Mouse (Mus musculus): ENCODE measurements at regions not wholly inside any gene's neighbourhood (a gene's known extent, or its start where the extent isn't known, plus 50 kb on each side); places are given as distances from the start of the nearest gene placed in this dataset.

DNA sequence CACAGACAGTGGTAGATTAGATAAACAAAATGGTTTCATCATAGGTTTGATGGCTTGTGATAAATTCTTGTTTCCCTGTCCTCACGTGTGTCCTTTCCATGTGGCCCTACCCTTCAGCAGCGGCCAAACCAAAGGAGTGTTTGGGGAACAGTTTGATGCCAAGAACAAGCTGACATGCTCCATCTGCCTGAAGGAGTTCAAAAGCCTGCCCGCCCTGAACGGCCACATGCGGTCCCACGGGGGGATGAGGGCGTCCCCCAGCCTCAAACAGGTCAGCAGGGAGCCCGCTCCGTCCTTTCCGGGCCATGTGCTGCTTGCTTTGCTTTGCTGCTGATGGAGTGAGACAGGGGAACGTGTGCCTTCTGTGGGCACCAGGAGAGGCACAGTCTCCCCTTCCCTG is 51.0 kb upstream of the Mrps10 start:
- no peak for DNase-seq

DNA sequence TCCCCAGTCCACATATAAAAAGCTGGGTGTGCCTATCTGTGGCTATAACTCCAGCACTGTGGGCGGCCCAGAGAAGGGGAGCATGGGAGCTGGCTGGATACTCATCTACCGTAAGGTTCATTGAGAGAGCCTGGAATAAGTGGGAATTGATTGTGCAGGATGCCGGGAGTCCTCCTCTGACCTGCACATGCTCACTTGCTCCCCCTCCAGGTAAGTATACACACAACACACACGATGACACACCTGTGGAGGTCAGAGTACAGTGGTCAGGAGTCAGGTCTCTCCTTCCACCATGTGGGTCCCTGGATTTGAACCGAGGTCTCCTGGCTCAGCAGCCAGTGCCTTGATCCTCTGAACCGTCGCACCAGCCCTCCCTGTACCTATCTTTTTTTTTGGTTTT is 55.5 kb upstream of the Mrps10 start:
- DNase-seq: no peak

DNA sequence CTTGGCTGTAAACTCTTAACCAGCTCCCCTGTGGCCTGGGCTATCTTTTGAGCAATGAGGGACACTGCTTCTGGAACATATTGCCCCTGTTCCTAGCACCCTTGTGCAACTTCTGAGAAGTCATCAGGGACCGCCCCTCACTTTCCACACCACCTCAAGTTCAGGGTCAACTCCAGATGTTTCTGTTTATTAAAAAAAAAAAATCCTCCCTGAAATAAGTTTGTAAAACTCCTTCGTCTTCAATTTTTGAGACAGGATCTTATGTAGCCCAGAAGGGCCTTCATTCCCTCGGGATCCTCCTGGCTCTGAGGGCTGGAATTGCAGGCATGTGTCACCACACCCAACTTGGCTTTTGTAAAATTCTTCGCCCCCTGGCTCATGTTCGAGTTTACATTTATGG is 57.4 kb upstream of the Mrps10 start:
- no peak for DNase-seq

GRCm38 (mm10) chr17:47306027-47306761 is 62.5 kb upstream of the Mrps10 start:
- no peak for DNase-seq

GRCm38 (mm10) chr17:47304463-47305199 is 64.1 kb upstream of the Mrps10 start:
- DNase-seq: no peak

DNA sequence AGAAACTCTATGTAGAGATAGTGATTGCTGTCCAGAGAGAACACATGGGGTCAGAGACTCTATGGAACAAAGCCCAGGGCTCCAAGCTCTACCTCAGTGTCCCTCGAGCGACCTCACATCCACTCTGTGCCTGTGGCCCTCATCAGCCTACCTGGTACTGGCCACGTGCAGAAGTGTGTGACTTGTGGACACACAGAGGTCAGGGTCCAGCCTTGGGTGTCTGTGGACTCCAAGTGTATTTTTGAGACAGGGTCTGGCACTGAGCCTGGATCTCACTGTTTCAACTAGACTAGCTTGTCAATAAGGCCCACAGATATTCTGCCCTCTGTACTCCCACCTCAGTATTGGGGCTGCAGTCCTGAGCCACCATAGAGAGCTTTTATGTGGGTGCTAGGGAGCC is 65.1 kb upstream of the Mrps10 start:
- DNase-seq: no peak

GRCm38 (mm10) chr17:47298396-47298919 is 70.2 kb upstream of the Mrps10 start:
- DNase-seq: no peak

GRCm38 (mm10) chr17:47297965-47298364 is 70.7 kb upstream of the Mrps10 start:
- peak; percentile 47 to 61 for DNase-seq

DNA sequence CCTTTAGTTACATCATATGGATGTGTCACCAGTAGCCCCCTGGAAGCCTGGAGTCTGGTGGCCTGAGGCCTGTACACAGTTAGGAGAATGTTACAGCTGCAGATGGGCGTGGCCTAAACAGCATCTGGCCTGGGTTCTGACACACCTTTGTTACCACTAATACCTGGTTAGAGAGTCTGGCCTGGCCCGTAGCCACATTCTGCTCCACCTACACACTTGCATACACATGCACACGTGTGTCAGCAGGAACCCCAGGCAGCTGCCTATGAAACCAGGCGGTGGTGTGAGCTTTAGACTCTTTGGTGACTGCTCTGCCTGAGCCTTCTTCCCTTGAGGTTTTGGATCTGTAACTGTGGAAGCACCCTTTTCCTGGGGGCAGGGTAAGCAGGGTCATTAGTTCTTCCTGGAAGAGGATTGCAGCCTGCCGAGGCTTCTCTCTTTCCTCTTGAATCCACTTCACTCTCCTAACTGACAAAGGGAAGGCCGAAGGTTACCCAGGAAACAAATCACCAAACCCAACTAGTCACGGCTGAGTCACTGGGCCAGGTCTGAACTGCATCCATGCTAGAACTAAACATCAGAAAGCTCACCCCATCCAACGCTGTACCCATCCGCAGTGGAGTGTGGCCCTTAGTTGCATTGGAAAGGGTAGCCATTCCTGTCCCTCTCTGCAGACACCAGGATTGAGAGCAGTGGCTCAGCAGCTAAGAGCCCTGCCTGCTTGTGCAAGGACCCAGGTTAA is 71.8 kb upstream of the Mrps10 start:
- no peak for DNase-seq

DNA sequence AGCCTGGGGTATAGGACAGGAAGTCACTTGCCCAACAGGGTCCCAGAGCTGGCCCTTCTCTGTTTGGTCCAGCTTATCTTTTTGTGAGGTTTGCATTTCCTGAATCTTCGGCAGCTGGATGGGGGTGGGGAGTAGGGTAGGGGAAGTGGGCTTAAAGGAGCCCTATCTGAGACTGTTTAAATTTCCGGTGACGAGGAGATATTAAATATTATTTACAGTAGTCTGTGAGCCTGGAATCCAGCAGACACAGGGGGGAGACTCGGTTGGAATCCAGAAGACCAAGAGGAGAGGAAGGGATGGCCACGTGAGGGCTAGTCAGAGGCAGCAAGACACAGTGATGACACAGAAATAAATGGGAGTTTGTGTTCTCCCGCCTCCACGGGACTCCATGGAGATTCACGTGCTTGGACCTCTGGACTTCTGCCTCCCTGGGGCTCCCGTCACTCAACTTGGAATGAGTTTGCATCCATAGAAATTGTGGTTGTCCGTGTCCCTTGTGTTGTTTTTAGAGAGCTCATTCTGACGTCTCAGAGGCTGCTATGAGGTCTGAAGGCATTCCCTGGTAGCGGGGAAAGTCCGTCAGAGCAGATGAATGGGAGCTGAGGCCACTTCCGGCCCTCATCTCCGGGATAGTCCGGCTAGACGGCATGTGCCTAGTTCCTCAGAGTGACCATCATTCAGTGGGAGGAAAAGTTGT is 73.2 kb upstream of the Mrps10 start:
- no peak for DNase-seq

- DNase-seq: peak in 1 of 2 experiments; percentile 18
Observed at GRCm38 (mm10) chr17:47294091-47294534, 74.6 kb upstream of the Mrps10 start.

GRCm38 (mm10) chr17:47293178-47293577 is 75.5 kb upstream of the Mrps10 start:
- DNase-seq: no peak

- DNase-seq: no peak
Observed at GRCm38 (mm10) chr17:47291558-47291957, 77.1 kb upstream of the Mrps10 start.

GRCm38 (mm10) chr17:47285616-47286015 is 83.1 kb upstream of the Mrps10 start:
- no peak for DNase-seq

DNA sequence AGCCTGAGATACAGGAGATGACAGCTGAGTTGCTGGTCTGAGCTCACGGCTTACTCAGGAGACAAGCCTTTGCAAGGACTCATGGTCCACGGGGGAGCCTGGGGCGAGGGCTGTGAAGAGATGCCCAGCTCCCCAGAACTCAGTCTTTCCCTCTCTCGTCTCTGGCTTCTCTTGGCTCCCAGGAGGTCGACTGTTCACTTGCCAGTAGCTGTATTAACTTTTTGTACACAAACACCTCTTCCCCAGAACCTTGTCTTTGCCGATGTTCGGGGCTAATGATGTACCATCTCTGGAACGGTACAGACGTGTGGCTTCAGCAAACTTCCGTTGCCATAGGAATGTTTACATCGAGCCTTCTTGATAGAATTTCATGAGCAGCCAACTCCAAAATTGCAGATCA is 84.5 kb upstream of the Mrps10 start:
- no peak for DNase-seq

- DNase-seq: peak in 1 of 2 experiments; percentile 32
Observed at GRCm38 (mm10) chr17:47283158-47283557, 85.5 kb upstream of the Mrps10 start.

GRCm38 (mm10) chr17:47282476-47282875 is 86.2 kb upstream of the Mrps10 start:
- peak; percentile 36 to 56 for DNase-seq

DNA sequence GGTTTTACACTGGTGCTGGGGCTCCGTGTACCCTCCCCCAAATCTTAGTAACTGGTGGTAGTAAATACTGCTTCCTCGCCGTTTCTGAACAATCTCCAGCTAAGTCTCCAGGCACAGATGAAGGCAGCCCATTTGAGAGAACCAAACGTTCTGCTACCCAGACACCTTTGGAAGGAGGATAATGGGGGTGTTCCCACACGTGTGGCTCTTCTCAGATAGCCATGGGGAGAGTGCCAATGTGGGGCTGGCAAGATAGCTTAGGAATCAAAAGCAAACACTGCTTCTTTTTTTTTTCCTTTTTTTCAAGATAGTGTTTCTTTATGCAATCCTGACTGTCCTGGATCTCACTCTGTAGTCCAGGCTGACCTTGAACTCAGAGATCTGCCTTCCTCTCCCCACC is 90.8 kb upstream of the Mrps10 start:
- DNase-seq: no peak

DNA sequence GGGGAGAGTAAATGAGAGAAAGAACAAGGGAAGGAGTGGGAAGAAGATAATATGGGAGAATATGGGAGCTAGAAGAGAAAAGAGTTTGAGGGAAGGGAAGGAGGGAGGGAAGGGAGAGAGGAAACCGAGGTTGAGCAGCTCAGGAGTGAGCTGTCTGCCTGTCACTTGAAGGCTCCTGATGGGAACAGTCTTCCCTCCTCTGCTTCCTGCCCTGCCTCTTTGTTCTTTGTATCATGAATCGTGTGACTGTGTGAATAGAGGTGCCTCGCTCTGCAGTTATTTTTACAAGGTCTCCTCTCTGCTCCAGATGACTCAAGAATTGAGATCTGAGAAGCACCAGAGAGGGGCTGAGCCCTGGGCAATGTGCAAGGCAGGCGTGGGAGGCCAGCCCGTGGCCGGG is 92.0 kb upstream of the Mrps10 start:
- no peak for DNase-seq

GRCm38 (mm10) chr17:47275796-47276311 is 92.8 kb upstream of the Mrps10 start:
- peak; percentile 34 to 60 for DNase-seq

DNA sequence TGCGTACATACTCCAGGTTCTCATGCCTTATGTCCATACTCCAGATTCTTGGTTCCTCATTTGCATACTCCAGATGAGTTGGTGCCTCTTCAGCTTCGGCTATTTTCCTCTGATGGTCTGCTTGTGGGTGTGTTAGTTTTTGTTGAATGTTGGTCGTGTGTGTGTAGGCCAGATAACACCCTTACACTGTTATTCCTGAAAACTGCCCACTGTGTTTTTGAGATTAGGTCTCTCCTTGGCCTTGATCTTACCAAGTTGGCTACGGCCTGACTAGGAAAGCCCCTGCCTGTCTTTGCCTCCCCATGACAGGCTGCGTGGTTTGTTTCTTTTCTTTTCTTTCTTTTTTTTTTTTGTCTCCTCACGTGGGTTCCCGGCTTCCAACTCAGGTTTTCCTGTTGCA is 95.4 kb upstream of the Mrps10 start:
- DNase-seq: no peak

DNA sequence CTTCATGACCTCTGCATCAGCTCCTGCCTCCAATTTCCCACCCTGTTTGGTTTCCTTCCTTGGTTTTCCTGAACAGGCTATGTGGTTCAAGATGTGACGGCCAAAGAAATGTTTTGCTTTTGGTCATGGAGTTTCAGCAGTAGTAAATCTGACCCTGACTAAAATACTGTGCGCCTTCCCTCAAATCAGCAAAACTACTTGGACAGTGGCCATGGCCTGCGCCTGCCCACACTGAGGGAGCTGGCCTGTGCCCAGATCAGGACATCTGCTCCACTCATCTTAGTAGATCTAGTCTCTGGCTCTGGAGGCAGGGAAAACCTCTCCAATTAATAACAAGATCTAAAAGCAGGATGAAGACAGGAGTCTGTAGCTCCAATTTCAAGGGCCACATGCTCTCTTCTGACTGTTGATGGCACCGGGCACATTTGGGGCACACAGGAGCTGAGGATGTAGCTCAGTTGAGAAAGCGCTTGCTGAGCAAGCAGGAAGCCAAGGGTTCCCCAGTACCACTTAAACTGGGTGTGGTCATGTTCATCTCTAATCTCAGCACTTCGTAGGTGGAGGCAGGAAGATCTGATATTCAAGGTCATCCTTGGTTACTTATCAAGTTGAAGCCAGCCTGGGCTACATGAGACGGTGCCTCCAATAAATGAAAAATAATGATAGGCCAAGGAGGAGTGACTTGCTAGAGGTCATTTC is 96.6 kb upstream of the Mrps10 start:
- DNase-seq: peak; percentile 97
